Mouse (Mus musculus): Measurements from ENCODE around the gene Hdx. TPM values are rescaled to one million over a fixed set of nuclear protein-coding genes. Genes with fewer than 3 reads are reported as not detected.

The Hdx gene
- polyA plus RNA-seq, 1 experiment = 0.08 TPM

DNA sequence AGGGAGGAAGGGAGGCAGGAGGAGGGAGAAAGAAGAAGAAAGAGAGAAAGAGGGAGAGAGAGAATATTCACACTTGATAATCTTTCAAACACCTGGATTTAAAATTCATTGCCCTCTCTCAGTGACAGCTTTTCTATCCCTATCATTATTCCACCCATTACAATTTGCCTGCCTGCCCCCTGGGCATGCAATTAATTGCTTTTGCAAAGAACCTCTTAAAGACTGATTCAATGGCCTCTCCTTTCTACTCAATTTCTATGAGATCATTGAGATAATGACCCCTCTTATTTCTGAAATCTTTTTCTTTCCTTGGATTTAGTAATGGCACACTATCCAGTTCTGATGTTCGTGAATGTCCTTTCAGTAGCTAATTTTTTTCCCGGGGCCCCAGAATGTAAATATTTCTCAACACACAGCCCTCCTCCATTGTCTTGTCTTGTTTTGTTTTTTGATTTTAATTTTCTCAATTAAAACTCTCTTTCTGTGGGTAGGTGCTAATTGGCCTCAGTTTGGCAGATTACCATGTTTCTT, 99.2 kb downstream of the Hdx start:
- H3K4me3 ChIP-seq (ENCODE audit: extremely low read depth, insufficient read depth, insufficient read length) = no peak overlapping the region
- DNase-seq (ENCODE audit: low read depth in 1 of 2, low spot score in 2 of 2) = no peak
- no peaks in the 10 kb centered on the region for H3K36me3 ChIP-seq (ENCODE audit: control insufficient read depth, insufficient read depth, low read length)
- H3K4me1 ChIP-seq (ENCODE audit: control insufficient read depth, insufficient read depth, insufficient read length) = no peaks in the 10 kb centered on the region
- 91% methylated on average over 2 of the region's 2 CpGs for WGBS
- no peak for TF ChIP-seq POLR2A (IDR thresholded peaks at IDR 0.05; ENCODE audit: low read depth, low read length)
- no peak for TF ChIP-seq CTCF (IDR thresholded peaks at IDR 0.05; ENCODE audit: extremely low read depth, insufficient read depth, insufficient read length, insufficient replicate concordance)
- H3K27me3 ChIP-seq (ENCODE audit: control insufficient read depth, insufficient read depth, low read length) = no peaks in the 10 kb centered on the region
- no peak overlapping the region for H3K27ac ChIP-seq (ENCODE audit: insufficient read depth, low read length)

DNA sequence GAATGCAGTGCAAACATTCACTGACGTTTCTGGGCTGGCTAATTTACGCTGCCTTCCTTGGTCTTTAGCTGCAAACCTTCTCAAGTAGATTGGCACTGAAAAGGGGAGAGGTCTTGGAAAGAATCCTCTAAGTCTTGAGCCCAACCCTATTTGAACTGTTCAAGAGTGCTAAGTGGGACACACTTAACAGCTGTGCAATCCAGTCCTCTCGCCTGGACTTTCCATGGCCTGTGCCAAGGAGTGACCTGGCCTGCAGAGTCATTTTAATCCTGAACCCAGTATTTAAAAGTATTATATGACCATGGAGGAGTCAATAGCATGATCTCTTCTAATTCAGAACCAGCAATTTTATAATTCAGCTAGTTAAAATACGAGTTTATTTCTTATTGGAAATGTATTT, 109.3 kb downstream of the Hdx start:
- TF ChIP-seq CTCF (IDR thresholded peaks at IDR 0.05; ENCODE audit: extremely low read depth, insufficient read depth, insufficient read length, insufficient replicate concordance) = no peak
- DNase-seq (ENCODE audit: low read depth in 1 of 2, low spot score in 2 of 2) = no peak
- Histone ChIP-seq H3K4me3 (ENCODE audit: extremely low read depth, insufficient read depth, insufficient read length) (no peak overlapping the region), H3K27me3 (ENCODE audit: control insufficient read depth, insufficient read depth, low read length) (no peaks in the 10 kb centered on the region), H3K36me3 (ENCODE audit: control insufficient read depth, insufficient read depth, low read length) (no peaks in the 10 kb centered on the region), H3K27ac (ENCODE audit: insufficient read depth, low read length) (no peak overlapping the region), H3K4me1 (ENCODE audit: control insufficient read depth, insufficient read depth, insufficient read length) (no peaks in the 10 kb centered on the region)
- WGBS = 70% methylated on average over 4 of the region's 4 CpGs

GRCm38 (mm10) chrX:111577044-111577443, 119.8 kb downstream of the Hdx start:
- no peak for DNase-seq (ENCODE audit: low read depth in 1 of 2, low spot score in 2 of 2)
- H3K27ac ChIP-seq (ENCODE audit: insufficient read depth, low read length) = no peak overlapping the region
- no peaks in the 10 kb centered on the region for H3K27me3 ChIP-seq (ENCODE audit: control insufficient read depth, insufficient read depth, low read length)
- TF ChIP-seq CTCF (IDR thresholded peaks at IDR 0.05; ENCODE audit: extremely low read depth, insufficient read depth, insufficient read length, insufficient replicate concordance) (no peak), POLR2A (IDR thresholded peaks at IDR 0.05; ENCODE audit: low read depth, low read length) (no peak)
- no peaks in the 10 kb centered on the region for H3K36me3 ChIP-seq (ENCODE audit: control insufficient read depth, insufficient read depth, low read length)
- no peaks in the 10 kb centered on the region for H3K4me1 ChIP-seq (ENCODE audit: control insufficient read depth, insufficient read depth, insufficient read length)
- 86% methylated on average over 2 of the region's 2 CpGs for WGBS
- no peak overlapping the region for H3K4me3 ChIP-seq (ENCODE audit: extremely low read depth, insufficient read depth, insufficient read length)

GRCm38 (mm10) chrX:111537859-111538258, 159.0 kb downstream of the Hdx start, which contains the start of gene Rps6ka6:
Gene Rps6ka6 (minus strand): TSS chrX:111537959.
- no peak for DNase-seq (ENCODE audit: low read depth in 1 of 2, low spot score in 2 of 2)
- H3K36me3 ChIP-seq (ENCODE audit: control insufficient read depth, insufficient read depth, low read length) = no peaks in the 10 kb centered on the region
- no peak within 1 kb of the TSS for H3K27ac ChIP-seq (ENCODE audit: insufficient read depth, low read length)
- H3K4me3 ChIP-seq (ENCODE audit: extremely low read depth, insufficient read depth, insufficient read length) = no peak within 1 kb of the TSS
- WGBS = 72% methylated on average over 10 of the region's 10 CpGs
- H3K4me1 ChIP-seq (ENCODE audit: control insufficient read depth, insufficient read depth, insufficient read length) = no peaks in the 10 kb centered on the region
- TF ChIP-seq POLR2A (IDR thresholded peaks at IDR 0.05; ENCODE audit: low read depth, low read length) (no peak), CTCF (IDR thresholded peaks at IDR 0.05; ENCODE audit: extremely low read depth, insufficient read depth, insufficient read length, insufficient replicate concordance) (no peak)
- no peaks in the 10 kb centered on the region for H3K27me3 ChIP-seq (ENCODE audit: control insufficient read depth, insufficient read depth, low read length)

Other genes starting within 250 kb of the Hdx start
- 0.01 TPM in 1 of 2 replicates, not detected in the other for gene Rps6ka6, start 159.1 kb downstream of the Hdx start, polyA plus RNA-seq (2012; rRNA removed)
- gene Gm45194, start 194.3 kb upstream of the Hdx start, polyA plus RNA-seq (2012; rRNA removed) = not detected in 2 replicates